Mouse (Mus musculus) left cerebral cortex, adult 2 months (tissue): ENCODE data around the gene Slx4ip. TPM values are rescaled to one million over a fixed set of nuclear protein-coding genes. Genes with fewer than 3 reads are reported as not detected.

Experiments used
- DNase-seq, 2 experiments: peaks; one replicate each; pipeline ENCODE4 v3.0.0; 2021 to 2022; ENCODE audit warnings: low spot score in 2 of 2, mixed read lengths in 1 of 2; ENCODE audit errors: extremely low spot score in 1 of 2
- H3K27ac ChIP-seq: fragments of 200-600 bp; 2 replicates; pipeline ENCODE4 v1.8.1; 2022
- H3K4me3 ChIP-seq: fragments of 200-600 bp; 2 replicates; pipeline ENCODE4 v1.8.1; 2022
- CTCF ChIP-seq: fragments of 200-600 bp; IDR thresholded peaks from 2 replicates; pipeline ENCODE4 v1.8.1; 2022; ENCODE audit warnings: antibody characterized with exemption, mild to moderate bottlenecking, moderate library complexity
- intact Hi-C: fragments of 180-260 bp; cut with DNase I; formaldehyde crosslinking; loops from one replicate; pipeline ENCODE4 v1.15.1; 2025
- total RNA-seq, 2 experiments: library from RNA; stranded (reverse); gene quantifications; 2 replicates each; pipeline ENCODE4 v1.2.3; 2021

Gene Slx4ip
- total RNA-seq, 2 experiments from 2014 or later: 8.2 to 8.3 TPM

- no peak for TF ChIP-seq CTCF
- intact Hi-C loops: no loop called here
- no peak overlapping the region for H3K27ac ChIP-seq
- no peak overlapping the region for H3K4me3 ChIP-seq
- DNase-seq: no peak
These were observed 203.3 kb downstream of the Slx4ip start for GRCm38 (mm10) chr2:137094301-137094700.

GRCm38 (mm10) chr2:137096981-137097460 lies 206.0 kb downstream of the Slx4ip start:
- intact Hi-C loops: no loop called here

GRCm38 (mm10) chr2:137098269-137099035 lies 207.4 kb downstream of the Slx4ip start:
- TF ChIP-seq CTCF: no peak
- Histone ChIP-seq H3K27ac (no peak overlapping the region), H3K4me3 (no peak overlapping the region)
- intact Hi-C loops: no loop called here
- no peak for DNase-seq

More at GRCm38 (mm10) chr2:137096981-137097460, 206.0 kb downstream of the Slx4ip start:
- Histone ChIP-seq H3K4me3 (no peak overlapping the region), H3K27ac (no peak overlapping the region)
- no peak for TF ChIP-seq CTCF
- DNase-seq: no peak

GRCm38 (mm10) chr2:137099211-137099734 lies 208.3 kb downstream of the Slx4ip start:
- no peak for TF ChIP-seq CTCF
- DNase-seq: no peak
- intact Hi-C loops: no loop called here
- Histone ChIP-seq H3K27ac (no peak overlapping the region), H3K4me3 (no peak overlapping the region)

GRCm38 (mm10) chr2:137101074-137101473 lies 210.1 kb downstream of the Slx4ip start:
- Histone ChIP-seq H3K27ac (no peak overlapping the region), H3K4me3 (no peak overlapping the region)
- no peak for TF ChIP-seq CTCF
- intact Hi-C loops: no loop called here
- no peak for DNase-seq

GRCm38 (mm10) chr2:137107203-137107602 lies 216.2 kb downstream of the Slx4ip start:
- DNase-seq: no peak
- no peak overlapping the region for H3K4me3 ChIP-seq
- H3K27ac ChIP-seq: no peak overlapping the region
- intact Hi-C loops: no loop called here
- TF ChIP-seq CTCF: no peak

GRCm38 (mm10) chr2:137107946-137108345 lies 216.9 kb downstream of the Slx4ip start:
- intact Hi-C loops: no loop called here

GRCm38 (mm10) chr2:137109321-137110213 lies 218.5 kb downstream of the Slx4ip start:
- no peak for DNase-seq
- H3K4me3 ChIP-seq: no peak overlapping the region
- no peak overlapping the region for H3K27ac ChIP-seq
- TF ChIP-seq CTCF: no peak
- intact Hi-C loops: no loop called here

More at GRCm38 (mm10) chr2:137107946-137108345, 216.9 kb downstream of the Slx4ip start:
- no peak for DNase-seq
- no peak for TF ChIP-seq CTCF
- no peak overlapping the region for H3K27ac ChIP-seq
- H3K4me3 ChIP-seq: no peak overlapping the region

GRCm38 (mm10) chr2:137110214-137110898 lies 219.3 kb downstream of the Slx4ip start:
- Histone ChIP-seq H3K27ac (no peak overlapping the region), H3K4me3 (no peak overlapping the region)
- intact Hi-C loops: no loop called here
- no peak for DNase-seq
- no peak; the same call in 1 of the 2 replicates for TF ChIP-seq CTCF

- peak overlapping the region; percentile 66 for H3K4me3 ChIP-seq
- no peak for TF ChIP-seq CTCF
- DNase-seq: no peak
- H3K27ac ChIP-seq: no peak overlapping the region
- intact Hi-C loops: loop anchor here (2.0 kb wide), 1 partner anchor 319 kb away; no protein-coding TSS in a partner anchor
These were observed 222.5 kb downstream of the Slx4ip start for GRCm38 (mm10) chr2:137113288-137114061.
